Mouse (Mus musculus) ES-Bruce4 (cell line): ENCODE results near the gene Arhgef2.
"Not testable (repeated sequence)": the region's sequence is repeated elsewhere in the genome, so short reads cannot be mapped to it uniquely, and the experiment has no call there.

Experiments
- CTCF ChIP-seq: IDR thresholded peaks from one replicate; pipeline ENCODE4 v1.8.1; 2011; ENCODE audit warnings: low read depth, low read length
- EP300 ChIP-seq: IDR thresholded peaks from 2 replicates; pipeline ENCODE4 v1.6.1; 2011; ENCODE audit warnings: low read depth, low read length; ENCODE audit not compliant: insufficient read depth
- POLR2A ChIP-seq: IDR thresholded peaks from one replicate; pipeline ENCODE4 v1.8.1; 2011; ENCODE audit warnings: low read length; ENCODE audit not compliant: insufficient read depth

- TF ChIP-seq POLR2A, CTCF, EP300: not testable (repeated sequence)
Observed at GRCm38 (mm10) chr3:88596547-88596946, 9.2 kb upstream of the Arhgef2 start.
